Mouse (Mus musculus) gastrocnemius, postnatal 36 days (tissue): ENCODE data around the gene Acsf2. TPM values are rescaled to one million over a fixed set of nuclear protein-coding genes. Genes with fewer than 3 reads are reported as not detected.

Source experiments
- total RNA-seq, 2 experiments: library from RNA; stranded (reverse); gene quantifications; 2 replicates each; pipeline ENCODE4 v1.2.3; 2021

Acsf2 gene
- total RNA-seq, 2 experiments from 2014 or later = 2.1 to 3.1 TPM

Other genes starting within 250 kb of the Acsf2 start
- gene Abcc3, start 208.9 kb downstream of the Acsf2 start, total RNA-seq = under 1 TPM; 0.47 to 0.48 TPM
- gene Cacna1g, start 127.7 kb downstream of the Acsf2 start, total RNA-seq = 1 to 10 TPM; 2.0 to 3.0 TPM
- gene Spata20, start 115.7 kb downstream of the Acsf2 start, total RNA-seq = not detected
- gene Epn3, start 101.9 kb downstream of the Acsf2 start, total RNA-seq = under 1 TPM; 0.12 to 0.31 TPM
- not detected for gene Mycbpap, start 80.1 kb downstream of the Acsf2 start, total RNA-seq
- 1 to 10 TPM; 3.3 to 3.9 TPM for gene Rsad1, start 52.6 kb downstream of the Acsf2 start, total RNA-seq
- 10 to 100 TPM; 14.7 to 16.3 TPM for gene Chad, start 36.8 kb downstream of the Acsf2 start, total RNA-seq
- gene Lrrc59, start 27.9 kb upstream of the Acsf2 start, total RNA-seq = 10 to 100 TPM; 31.3 to 31.4 TPM
- gene Mrpl27, start 51.9 kb upstream of the Acsf2 start, total RNA-seq = 10 to 100 TPM; 45.0 to 50.1 TPM
- under 1 TPM in 1 of 2 experiments, not detected in 1; 0.26 TPM for gene Eme1, start 52.1 kb upstream of the Acsf2 start, total RNA-seq
- gene Xylt2, start 75.6 kb upstream of the Acsf2 start, total RNA-seq = 1 to 10 TPM; 3.2 to 4.5 TPM
- not detected for gene Gm11541, start 102.6 kb upstream of the Acsf2 start, total RNA-seq
- gene Cdc34b, start 139.9 kb upstream of the Acsf2 start, total RNA-seq = under 1 TPM; 0.77 to 0.79 TPM
- not detected for gene Tmem92, start 180.8 kb upstream of the Acsf2 start, total RNA-seq